Mouse (Mus musculus) liver, postnatal 0 days (tissue): ENCODE results near the gene Ppp1r9a.

Experiments used
- CTCF ChIP-seq: sonication (generic); IDR thresholded peaks from 2 replicates; pipeline ENCODE4 v1.5.1; 2016; ENCODE audit warnings: antibody characterized with exemption, low read depth
- EP300 ChIP-seq: IDR thresholded peaks from 2 replicates; pipeline ENCODE4 v1.6.1; 2016; ENCODE audit warnings: antibody characterized with exemption, low read depth, mild to moderate bottlenecking

GRCm38 (mm10) chr6:5024893-5025292 lies 122.2 kb downstream of the Ppp1r9a start:
- TF ChIP-seq CTCF = no peak
- TF ChIP-seq EP300 = no peak
